Mouse (Mus musculus) erythroblast, embryonic 14.5 days (primary cell): ENCODE measurements around the gene Ypel4. TPM values are rescaled to one million over a fixed set of nuclear protein-coding genes. Genes with fewer than 3 reads are reported as not detected.
A peak's percentile ranks its signal among the peaks of the same experiment; 100 is the strongest.

Experiments
- H3K27me3 ChIP-seq: 2 replicates; pipeline ENCODE4 v1.6.1; 2012; ENCODE audit warnings: inconsistent platforms; ENCODE audit not compliant: control insufficient read depth
- H3K36me3 ChIP-seq: 2 replicates; pipeline ENCODE4 v1.6.1; 2012; ENCODE audit warnings: mild to moderate bottlenecking, inconsistent platforms; ENCODE audit not compliant: control insufficient read depth
- H3K4me1 ChIP-seq: 2 replicates; pipeline ENCODE4 v1.6.1; 2012; ENCODE audit warnings: inconsistent platforms; ENCODE audit not compliant: control insufficient read depth
- H3K4me3 ChIP-seq: replicated peaks from 2 replicates; pipeline ENCODE3; 2012; ENCODE audit warnings: moderate library complexity, mild to moderate bottlenecking, inconsistent platforms
- H3K9me3 ChIP-seq: 2 replicates; pipeline ENCODE4 v1.6.1; 2012; ENCODE audit warnings: low read length, inconsistent platforms, mixed read lengths; ENCODE audit not compliant: control insufficient read depth
- GATA1 ChIP-seq: IDR thresholded peaks from 2 replicates; pipeline ENCODE4 v1.6.1; 2012; ENCODE audit warnings: low read length, inconsistent platforms, mixed read lengths
- TAL1 ChIP-seq: IDR thresholded peaks from 3 replicates; pipeline ENCODE4 v1.6.1; 2012; ENCODE audit warnings: low read length, inconsistent platforms, mixed read lengths
- polyA plus RNA-seq: library from polyadenylated mRNA; stranded (reverse); fragments of >175 nt; gene quantifications from 2 replicates; pipeline ENCODE4 v1.2.3, GENCODE M21; 2012

Gene Ypel4
- polyA plus RNA-seq, 1 experiment: 156 TPM

DNA sequence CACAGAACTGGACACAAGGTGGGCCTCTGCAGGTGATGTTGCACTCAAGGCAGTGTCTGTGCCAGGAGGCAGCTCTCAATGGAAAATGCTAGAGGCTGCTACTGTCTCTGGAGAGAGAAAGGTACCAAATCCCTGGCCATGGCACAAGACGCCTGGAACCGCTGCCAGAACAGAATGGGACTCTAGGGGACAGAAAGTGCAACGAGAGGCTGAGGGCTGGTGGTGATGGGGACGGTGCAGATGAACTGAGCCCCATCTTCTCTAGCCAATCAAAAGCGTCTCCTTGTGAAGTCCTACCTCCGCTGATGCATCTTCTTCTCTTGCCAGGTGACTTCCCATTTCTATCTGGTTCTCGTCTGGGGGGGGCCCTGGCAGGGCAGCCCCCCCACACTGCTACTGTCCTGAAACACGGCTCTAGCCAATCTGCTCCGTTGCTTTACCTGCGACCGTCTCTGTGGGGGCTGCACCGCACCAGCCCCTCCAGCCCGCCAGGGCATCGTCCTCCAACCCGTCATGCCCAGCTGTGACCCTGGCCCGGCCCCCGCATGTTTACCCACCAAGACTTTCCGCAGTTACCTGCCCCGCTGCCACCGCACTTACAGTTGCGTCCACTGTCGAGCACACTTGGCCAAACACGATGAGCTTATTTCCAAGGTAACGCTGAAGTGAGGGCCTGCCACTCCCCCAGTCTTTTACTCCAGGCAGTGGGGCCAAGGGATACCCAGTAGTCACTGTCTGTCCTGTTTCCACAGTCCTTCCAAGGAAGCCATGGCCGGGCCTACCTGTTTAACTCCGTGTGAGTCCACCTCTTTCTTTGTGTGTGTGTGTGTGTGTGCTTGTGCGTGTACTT is 2.7 kb downstream of the Ypel4 start:
- Histone ChIP-seq H3K4me3 (peak overlapping the region; percentile 83), H3K9me3 (no peaks in the 10 kb centered on the region), H3K27me3 (peaks cover 43% of the 10 kb centered on the region), H3K36me3 (peaks cover 81% of the 10 kb centered on the region), H3K4me1 (peaks cover 97% of the 10 kb centered on the region)
- TF ChIP-seq TAL1 (no peak), GATA1 (no peak)

DNA sequence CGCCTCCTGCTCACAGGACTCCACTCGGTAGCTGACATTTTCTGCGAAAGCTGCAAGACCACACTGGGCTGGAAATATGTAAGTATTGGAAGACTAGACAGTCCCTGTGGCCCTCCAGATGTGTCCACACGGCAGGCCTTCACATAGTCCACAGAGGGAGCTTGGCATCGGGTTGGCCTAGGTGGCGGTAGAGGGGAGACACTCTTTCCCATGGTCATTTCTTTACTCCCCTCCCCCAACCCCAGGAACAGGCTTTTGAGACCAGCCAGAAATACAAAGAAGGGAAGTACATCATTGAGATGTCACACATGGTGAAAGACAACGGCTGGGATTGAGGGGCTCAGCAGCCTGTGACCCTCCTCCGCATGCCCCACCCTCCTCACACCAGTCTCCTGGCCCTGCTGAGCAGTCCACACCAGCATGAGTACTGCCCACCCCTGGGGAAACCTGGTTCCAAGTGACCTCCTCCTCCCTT is 3.6 kb downstream of the Ypel4 start:
- peaks cover 88% of the 10 kb centered on the region for H3K36me3 ChIP-seq
- peaks cover 51% of the 10 kb centered on the region for H3K27me3 ChIP-seq
- TF ChIP-seq GATA1 (no peak), TAL1 (no peak)
- H3K9me3 ChIP-seq: no peaks in the 10 kb centered on the region
- peak overlapping the region; percentile 83 for H3K4me3 ChIP-seq
- H3K4me1 ChIP-seq: peaks cover 97% of the 10 kb centered on the region

- peak overlapping the region; percentile 83 for H3K4me3 ChIP-seq
- H3K36me3 ChIP-seq: peaks cover 92% of the 10 kb centered on the region
- H3K4me1 ChIP-seq: peaks cover 97% of the 10 kb centered on the region
- H3K9me3 ChIP-seq: no peaks in the 10 kb centered on the region
- no peak for TF ChIP-seq GATA1
- H3K27me3 ChIP-seq: peaks cover 60% of the 10 kb centered on the region
Observed at GRCm38 (mm10) chr2:84738271-84738911, 4.5 kb downstream of the Ypel4 start.

DNA sequence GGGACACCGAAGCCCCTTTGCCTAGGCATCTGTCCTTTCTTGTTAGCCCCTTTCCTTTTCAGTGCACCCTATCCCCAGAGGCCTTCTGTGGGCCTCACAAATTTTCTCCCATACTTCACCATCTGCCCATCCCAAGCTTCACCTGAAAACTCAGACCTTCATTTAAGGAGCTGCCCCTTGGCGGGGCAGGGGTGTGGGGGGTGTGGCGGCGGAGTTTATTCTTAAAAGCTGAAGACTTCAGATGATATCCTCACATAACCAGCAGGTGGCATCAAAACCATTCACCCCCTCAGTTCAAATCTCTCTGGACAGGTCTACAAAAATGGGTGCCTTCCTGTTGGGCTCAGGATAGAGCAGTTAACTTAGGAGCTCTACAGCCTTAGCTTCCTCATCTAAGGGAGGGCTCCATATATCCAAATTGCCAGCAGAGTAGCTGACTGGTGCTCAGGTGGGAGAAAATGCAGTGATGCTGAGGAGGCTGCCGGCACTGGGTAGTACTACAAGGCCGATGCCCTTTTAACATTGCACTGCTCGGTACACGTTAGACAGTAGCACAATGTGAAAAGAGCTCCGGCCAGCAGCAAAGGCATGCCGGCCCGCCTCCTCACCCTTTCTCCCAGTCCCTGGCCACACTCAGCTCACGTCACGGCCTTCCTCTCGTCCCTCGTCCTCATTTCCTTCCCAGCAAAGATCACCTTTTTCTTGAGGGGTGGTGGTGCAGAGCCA is 6.9 kb downstream of the Ypel4 start:
- TF ChIP-seq GATA1 (no peak), TAL1 (no peak)
- no peaks in the 10 kb centered on the region for H3K9me3 ChIP-seq
- H3K4me1 ChIP-seq: peaks cover 87% of the 10 kb centered on the region
- H3K4me3 ChIP-seq: no peak overlapping the region
- H3K36me3 ChIP-seq: peaks cover 71% of the 10 kb centered on the region
- H3K27me3 ChIP-seq: peaks cover 75% of the 10 kb centered on the region

DNA sequence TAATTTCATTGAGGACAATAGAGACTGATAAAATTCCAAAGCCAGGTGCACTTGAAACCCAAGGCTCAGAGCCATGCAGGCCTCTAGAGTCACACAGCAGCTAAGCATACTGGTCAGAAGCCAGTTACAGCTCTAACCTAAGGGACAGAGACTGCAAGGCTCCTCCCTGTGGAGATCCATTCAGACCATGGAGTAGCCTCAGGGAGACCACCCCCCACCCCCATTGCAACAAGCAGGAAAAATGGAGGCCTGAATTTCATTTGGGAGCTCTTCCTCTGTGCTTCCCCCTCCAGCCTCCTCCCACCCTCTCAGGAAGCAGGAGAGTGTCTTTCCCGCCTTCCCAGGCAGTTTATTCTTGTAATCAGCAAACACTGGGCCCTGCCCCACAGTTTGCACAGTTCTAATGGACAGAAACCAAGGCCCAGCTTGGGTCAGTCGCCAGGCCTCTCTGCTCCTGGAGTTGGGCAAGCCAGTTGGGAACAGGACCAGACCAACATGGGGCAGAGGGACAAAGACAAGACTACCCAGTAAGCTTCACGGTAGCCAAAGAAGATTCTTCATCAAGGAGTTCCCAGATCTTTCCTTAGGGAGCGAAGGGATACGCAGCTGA is 8.1 kb downstream of the Ypel4 start:
- peaks cover 86% of the 10 kb centered on the region for H3K4me1 ChIP-seq
- TF ChIP-seq GATA1: no peak
- TF ChIP-seq TAL1: no peak
- peaks cover 78% of the 10 kb centered on the region for H3K27me3 ChIP-seq
- H3K4me3 ChIP-seq: peak overlapping the region; percentile 76
- no peaks in the 10 kb centered on the region for H3K9me3 ChIP-seq
- peaks cover 60% of the 10 kb centered on the region for H3K36me3 ChIP-seq

- TF ChIP-seq GATA1 (no peak), TAL1 (no peak)
Observed at GRCm38 (mm10) chr2:84742451-84743283, 8.8 kb downstream of the Ypel4 start.

DNA sequence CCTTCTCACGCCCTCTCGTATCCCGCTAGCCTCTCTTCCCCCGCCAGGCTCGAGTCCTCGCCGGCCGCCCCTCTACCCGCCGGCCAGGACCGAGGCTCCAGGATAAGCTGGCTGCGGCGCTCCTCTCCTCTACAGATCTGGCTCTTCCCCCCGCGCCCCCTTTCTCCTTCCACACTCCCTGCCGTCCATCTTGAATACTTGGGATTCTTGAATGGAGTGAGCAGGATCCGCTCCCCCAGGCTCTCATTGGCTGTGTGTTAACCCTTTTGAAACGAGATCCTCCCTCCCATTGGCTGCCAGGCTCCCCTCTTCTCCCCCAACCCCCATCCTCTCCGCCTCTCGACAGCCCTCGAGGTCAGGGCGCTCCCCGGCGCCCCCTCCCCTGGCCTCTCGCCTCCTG is 9.7 kb downstream of the Ypel4 start, which contains the start of gene Gm19426:
TSS of gene Gm19426 (minus strand) at position 95 of the 400 bp plus-strand sequence.
- Histone ChIP-seq H3K4me3 (peak within 1 kb of the TSS; percentile 76), H3K36me3 (peaks cover 43% of the 10 kb centered on the region), H3K4me1 (peaks cover 76% of the 10 kb centered on the region), H3K27me3 (peaks cover 78% of the 10 kb centered on the region), H3K9me3 (no peaks in the 10 kb centered on the region)
- TF ChIP-seq TAL1: no peak
- TF ChIP-seq GATA1: no peak

More at GRCm38 (mm10) chr2:84742451-84743283, 8.8 kb downstream of the Ypel4 start:
- peaks cover 78% of the 10 kb centered on the region for H3K27me3 ChIP-seq
- peaks cover 52% of the 10 kb centered on the region for H3K36me3 ChIP-seq
- no peaks in the 10 kb centered on the region for H3K9me3 ChIP-seq
- H3K4me1 ChIP-seq: peaks cover 85% of the 10 kb centered on the region
- H3K4me3 ChIP-seq: peak overlapping the region; percentile 76

- Histone ChIP-seq H3K4me3 (peak overlapping the region; percentile 76), H3K4me1 (peaks cover 70% of the 10 kb centered on the region)
Observed at GRCm38 (mm10) chr2:84744126-84744525, 10.3 kb downstream of the Ypel4 start.

More at GRCm38 (mm10) chr2:84744126-84744525, 10.3 kb downstream of the Ypel4 start:
- Histone ChIP-seq H3K27me3 (peaks cover 82% of the 10 kb centered on the region), H3K36me3 (peaks cover 38% of the 10 kb centered on the region), H3K9me3 (no peaks in the 10 kb centered on the region)
- TF ChIP-seq GATA1: no peak
- TF ChIP-seq TAL1: no peak
